Mouse (Mus musculus) gonadal fat pad, adult 2 months (tissue): Measurements from ENCODE around the gene Zfp473. TPM values are rescaled to one million over a fixed set of nuclear protein-coding genes. Genes with fewer than 3 reads are reported as not detected.
"Not testable (repeated sequence)": the region's sequence is repeated elsewhere in the genome, so short reads cannot be mapped to it uniquely, and the experiment has no call there.

Experiments used
- DNase-seq: peaks from one replicate; pipeline ENCODE4 v3.0.0-alpha.2; 2012; ENCODE audit warnings: low read depth
- polyA plus RNA-seq: library from polyadenylated mRNA; depleted of rRNA; stranded (reverse); fragments of >200 nt; gene quantifications from 2 replicates; pipeline ENCODE4 v1.2.3, GENCODE M21; 2012

Gene Zfp473
- polyA plus RNA-seq, 1 experiment: 0.12 TPM

DNA sequence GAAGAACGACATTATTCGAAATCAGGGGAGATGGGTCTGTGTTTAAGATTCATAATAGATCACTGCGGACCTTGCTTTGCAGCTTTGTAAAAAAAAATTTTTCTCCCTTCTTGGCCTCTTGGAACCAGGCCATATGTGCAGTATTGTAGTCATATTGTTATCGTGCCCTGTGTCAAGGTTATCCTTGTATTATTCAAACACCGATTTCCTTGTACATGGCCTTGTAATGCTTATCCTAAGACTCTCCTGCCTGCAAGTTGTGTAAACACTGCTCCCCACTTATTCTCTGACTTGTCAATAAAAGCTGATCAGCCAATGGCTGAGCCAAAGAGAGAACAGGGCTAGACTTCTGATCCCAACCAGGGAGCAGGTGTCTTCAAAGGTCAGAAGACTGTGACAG lies 28.8 kb downstream of the Zfp473 start:
- no peak for DNase-seq

DNA sequence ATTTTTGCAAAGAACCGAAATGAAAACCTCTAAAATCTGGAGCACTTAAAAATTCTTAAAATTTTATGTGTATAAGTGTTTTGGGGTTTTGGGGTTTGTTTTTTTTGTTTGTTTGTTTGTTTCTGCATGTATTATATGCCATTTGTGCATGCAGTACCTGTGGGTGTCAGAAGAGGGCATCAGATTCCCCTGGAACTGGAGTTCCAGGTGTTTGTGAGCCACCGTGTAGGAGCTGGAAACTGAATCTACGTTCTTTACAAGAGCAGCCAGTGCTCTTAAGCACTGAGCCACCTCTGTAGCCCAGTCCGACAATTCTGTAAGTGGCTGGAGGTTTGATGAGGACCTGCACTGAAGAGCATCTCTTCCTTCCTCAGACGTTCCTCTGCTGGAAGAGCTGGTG lies 41.0 kb downstream of the Zfp473 start:
- no peak for DNase-seq

DNA sequence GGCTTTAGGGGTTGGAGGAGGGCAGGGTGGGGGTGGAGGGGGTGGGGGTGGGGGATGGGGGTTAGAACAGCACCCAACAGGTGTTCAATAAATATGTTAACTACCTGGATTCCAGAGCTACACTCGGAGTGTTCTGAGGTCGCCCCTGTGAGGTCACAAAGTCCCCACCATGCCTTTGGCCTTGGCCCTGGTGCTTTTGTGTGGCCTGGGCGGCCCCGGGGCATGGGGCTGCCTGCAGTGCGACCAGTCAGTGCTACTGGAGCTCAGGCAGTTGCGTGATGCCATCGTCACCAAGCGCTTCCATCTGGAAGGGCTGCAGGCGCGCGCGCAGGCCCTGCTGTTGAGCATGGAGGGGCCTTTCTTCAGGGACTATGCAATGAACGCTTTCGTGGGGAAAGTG lies 42.3 kb downstream of the Zfp473 start, which contains the start of gene Izumo2:
Gene Izumo2, plus strand, starts transcription at position 169 of the 400 bp plus-strand sequence.
- DNase-seq: no peak

DNA sequence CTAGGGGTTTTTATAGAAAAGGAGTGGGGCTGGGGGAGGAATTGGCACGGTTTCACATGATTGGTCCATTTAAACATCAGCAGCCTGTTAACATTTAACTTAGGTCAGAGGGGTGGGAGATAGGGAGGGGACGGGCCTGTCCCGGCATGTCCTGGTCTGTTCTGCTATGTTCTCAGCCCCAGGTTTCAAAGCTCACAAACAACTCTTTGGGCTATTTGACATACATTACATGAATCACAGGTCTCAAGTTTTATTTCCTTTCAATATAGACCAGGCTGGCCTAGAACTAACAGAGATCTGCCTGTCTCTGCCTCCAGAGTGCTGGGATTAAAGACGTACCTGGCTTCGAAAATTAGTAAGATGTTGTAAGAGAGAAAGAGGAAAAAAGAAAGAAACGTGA lies 42.8 kb downstream of the Zfp473 start:
- DNase-seq: not testable (repeated sequence)

DNA sequence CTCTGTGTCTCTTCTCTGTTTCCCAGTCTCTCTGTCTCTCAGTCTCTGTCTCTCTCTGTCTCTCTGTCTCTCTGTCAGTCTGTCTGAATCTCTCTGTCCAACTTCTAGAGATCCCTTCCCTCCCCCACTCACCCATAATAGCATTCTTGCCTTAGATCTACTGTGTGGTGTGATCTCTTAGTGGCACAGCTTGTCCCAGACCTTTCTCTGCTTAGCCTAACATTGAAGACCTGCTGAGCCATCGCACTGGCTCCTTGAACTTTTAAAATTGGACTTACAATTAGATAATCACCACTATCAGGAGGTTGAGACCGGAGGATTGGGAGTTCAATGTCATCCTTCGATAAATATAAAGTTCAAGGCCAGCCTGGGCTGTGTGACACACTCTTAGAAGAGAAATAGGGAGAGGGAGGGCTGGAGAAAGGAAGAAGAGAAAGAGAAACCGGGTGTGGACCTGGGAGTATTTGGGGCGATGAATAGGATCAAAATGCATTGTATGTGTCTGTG lies 43.6 kb downstream of the Zfp473 start:
- no peak for DNase-seq

DNA sequence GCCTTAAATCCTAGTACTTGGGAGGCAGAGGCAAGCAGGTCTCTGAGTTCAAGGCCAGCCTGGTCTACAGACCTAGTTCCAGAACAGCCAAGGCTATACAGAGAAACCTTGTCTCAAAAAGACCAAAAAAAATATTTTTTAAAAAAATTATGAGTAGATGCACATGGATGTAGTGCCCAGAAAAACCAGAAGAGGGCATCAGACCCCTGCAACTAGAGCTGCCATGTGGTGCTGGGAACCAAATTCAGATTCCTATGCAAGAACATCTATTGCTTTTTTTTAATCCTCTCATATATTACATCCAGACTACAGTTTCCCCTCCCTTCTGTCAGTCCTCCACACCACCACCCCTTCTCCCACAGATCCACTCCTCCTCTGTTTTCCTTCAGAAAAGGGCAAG lies 44.5 kb downstream of the Zfp473 start:
- DNase-seq: no peak

DNA sequence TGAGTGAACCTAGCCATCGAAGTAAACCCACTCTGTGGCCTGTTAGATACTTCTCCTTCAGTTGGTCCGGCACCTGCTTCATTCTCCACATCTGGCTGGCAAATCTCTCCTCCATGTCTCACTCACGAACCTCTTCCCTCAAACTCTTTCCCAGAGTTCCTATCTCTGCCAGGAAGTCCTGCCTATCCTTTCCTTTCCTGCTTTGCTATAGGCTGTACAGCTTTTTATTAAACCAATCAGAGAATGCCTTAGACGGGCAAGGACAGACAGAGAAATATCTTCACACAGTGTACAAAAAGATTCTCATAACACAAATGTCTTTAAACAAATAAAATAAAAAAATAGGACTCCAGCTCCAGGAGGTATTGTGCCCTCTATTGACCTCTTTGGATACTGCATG lies 45.8 kb downstream of the Zfp473 start:
- DNase-seq: no peak

DNA sequence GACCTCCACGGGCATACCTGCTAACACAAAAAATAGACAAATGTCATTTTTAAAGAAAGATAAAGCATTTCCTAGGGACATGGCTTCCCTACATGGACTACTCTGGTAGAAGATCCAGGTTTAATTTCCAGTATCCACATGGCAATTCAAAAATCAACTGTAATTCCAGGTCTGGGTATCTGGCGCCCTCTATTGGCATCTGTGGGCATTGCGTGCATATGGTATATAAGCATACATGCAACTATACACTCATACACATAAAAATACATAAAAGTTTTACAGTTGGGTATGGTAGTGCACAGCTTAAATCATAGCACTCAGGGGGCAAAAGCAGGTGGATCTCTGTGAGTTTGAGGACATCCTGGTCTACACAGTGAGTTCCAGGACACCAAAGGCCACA lies 46.5 kb downstream of the Zfp473 start:
- DNase-seq: no peak

DNA sequence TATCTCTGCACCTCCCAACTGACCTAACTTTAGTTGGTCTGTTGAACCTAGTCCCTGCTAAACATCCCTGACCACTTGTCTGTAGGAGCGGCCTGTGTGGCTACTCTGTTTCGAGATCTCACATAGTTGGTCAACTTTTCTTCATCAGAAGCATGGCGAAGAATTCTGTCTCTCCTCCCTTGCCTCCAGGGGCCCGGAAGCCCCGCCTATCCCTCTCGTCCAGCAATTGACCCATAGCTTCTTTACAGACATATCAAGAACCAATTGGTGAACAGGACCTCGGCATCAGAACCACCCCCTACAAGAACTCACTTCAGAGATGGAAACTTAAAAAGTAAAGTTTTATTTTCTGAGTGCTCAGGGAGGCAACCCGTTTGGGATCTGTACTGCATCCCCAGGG lies 47.9 kb downstream of the Zfp473 start:
- no peak for DNase-seq

DNA sequence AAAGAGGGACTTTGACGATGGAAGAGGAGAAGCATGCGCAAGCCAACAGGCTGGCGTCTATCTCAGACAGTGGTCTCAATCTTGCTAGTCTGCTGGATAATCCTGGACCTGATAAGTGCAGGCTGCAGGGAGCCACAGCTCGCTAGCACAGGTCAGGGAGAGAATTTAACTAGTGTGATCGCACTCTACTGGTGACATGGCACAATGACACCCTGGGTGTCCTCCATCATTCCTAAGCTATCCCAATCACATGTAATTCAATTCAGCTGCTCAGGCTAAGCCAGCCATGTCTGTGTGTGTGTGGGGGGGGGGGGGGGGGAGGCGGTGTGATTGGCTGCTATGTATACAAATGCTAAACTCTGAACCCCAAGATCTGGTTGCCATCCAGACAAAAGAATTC lies 48.9 kb downstream of the Zfp473 start:
- no peak for DNase-seq

DNA sequence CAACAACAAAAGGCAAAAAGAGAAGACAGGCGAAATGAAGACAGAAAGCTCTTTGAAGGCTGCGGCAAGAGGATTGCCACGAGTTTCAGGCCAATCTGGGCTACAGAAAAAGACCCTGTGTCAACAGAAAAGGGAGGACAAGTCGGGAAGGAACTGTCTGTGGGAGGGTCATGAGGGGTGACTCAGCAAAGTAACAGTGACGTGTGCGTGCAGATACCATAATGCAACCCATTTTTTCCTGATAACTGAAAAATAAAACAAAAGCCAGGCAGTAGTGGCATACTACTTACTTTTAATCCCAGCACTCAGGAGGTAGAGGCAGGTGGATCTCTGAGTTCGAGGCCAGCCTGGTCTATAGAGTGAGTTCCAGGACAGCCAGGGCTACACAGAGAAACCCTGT lies 52.9 kb downstream of the Zfp473 start:
- no peak for DNase-seq

DNA sequence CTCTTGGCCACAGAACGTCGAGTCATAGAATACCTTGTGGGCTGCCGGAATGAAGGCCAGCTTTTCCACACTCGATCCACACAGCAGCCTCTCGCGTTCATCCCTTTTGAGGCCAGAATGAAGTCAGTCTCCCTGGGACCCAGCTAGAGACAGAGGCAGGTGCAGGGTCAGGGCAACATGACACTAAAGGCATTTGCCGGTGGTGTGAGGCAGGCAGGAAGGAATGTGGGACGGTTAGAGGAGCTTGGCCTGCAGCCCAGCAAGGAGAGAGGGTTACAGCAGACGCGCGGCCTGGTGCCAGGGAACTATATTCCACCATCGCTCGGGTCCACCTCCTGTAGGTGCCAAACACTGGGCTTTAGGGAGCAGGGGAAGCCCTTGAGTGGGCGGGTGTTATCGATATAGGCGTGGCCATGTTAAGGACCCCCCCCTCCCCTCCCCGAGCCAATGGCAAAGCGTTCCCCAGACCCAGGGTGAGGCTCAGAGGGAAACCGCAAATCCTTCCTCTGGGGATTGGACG lies 53.6 kb downstream of the Zfp473 start:
- no peak for DNase-seq

DNA sequence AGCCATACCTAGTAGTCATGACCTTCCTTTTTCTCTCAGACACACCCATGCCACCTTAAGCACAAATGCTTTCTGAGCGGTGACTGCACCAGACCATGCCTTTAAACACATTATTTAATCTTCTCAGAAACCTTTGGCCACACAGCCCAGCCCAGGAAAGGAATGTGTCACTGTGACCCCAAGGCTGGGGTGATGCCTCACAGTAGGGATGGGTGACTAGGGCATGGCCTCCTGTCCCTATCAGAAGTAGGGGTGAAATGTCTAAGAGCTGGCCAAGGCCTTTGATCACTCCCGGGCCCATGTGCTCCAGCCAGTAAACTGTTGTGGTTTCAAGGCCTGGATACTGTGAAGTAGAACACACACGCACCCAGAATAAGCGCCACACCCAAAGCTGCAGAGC lies 55.6 kb downstream of the Zfp473 start:
- no peak for DNase-seq

DNA sequence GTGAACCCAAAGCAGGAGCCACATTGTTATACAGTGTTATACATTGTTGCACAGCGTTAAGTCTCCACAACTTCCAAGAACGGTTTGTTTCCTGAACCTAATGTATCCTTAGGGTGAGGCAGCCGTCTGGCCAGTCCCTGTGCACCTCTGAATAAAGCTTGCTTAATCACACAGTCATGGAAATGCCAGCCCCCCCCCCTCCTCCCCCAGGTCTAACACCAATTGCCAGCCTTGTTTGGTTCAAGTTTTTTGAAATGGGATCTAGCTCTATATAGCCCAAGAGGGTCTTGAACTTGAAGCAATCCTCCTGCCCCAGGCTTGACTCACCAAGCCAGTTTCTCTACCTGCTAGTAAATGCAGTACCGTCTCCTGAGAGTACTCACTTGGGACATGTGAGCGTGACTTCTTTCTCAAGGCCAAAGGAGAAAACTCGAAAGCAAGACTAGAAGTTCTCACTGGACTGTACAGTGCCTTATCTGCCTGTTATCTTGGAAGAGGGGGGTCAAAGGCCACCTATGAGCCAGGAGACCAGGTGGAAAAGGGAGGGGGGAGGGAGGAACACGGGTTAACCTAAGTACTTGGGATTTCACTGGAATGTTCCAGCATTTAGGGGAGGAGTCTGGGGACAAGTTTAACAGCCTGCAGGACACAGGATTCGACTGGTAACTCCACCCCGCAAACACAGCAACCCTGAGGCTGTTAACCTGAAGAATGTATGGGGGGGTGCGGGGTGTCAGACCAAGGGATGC lies 57.2 kb downstream of the Zfp473 start:
- DNase-seq: no peak

DNA sequence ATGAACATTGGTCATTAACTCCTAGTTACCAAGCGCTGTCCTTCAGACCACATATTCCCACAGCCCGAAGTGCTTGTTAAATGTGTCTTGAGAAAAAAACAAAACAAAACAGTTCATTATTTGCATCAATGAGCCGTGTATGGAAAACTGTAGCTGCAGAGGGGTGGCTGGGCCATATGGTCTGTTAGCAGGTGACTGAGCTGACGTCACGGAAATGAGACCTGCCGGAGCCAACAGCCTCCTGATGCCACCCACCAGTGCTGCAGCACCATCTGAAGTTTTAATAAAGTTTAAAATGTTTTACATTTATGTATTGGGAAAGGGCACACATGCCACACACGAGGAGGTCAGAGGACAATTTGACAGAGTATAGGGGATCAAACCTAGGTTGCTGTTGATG lies 61.5 kb downstream of the Zfp473 start:
- no peak for DNase-seq

DNA sequence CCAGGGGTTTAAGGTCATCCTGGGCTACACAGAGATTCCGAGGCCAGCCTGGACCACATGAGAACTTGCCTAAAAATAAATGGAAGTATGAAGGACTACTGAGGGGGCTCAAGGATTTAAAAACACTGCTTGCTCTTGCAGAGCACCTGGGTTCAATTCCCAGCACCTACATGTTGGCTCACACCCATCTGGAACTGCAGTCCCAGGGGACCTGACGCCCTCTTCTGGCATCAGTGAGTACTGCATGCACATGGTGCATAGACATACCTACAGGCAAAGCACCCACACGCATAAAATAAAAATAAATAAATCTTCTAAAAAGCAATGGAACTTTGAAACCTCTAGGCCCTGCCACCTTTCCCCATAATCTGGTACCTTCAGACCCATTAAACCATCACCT lies 62.0 kb downstream of the Zfp473 start:
- no peak for DNase-seq

DNA sequence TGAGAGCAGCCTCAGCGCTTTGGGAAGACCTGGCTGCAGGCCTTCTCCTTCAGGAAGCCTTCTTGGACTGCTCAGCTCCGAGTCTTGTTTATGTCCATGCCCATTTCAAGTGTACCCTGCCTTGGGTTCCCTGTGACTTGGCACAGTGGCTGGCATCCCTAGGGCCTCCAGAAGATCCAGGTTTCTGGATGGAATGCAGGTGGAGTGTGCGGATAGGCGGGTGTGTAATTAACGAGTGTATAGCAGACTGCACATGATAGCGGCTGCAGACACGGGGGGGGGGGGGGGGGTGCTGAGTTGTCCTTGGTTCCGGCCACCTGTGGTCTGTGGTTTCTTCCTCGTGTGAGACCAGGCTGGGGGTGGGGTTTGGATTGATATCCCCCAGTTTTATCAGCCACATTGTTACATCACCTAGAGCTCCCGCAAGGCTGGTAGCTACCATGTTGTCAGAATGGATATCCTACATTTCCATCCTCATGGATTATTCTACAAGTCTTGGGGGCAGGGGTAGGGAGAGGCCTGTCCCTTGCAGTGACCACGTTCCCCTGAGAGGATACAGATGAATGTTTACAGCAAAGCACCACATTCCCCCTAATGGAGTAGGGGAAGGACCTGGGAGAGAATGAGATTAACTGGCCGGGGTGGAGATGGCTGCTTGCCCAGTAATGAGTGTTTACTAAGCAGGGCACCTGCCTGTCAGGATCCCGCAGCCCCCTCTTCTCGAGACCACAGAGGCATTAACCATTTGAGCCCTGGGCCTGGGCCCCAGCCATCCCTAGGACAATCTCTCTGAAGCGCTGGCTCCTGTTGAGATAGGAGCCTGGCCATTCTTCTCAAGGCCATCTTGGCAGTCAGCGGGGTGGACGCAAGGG lies 65.1 kb downstream of the Zfp473 start:
- DNase-seq: no peak

DNA sequence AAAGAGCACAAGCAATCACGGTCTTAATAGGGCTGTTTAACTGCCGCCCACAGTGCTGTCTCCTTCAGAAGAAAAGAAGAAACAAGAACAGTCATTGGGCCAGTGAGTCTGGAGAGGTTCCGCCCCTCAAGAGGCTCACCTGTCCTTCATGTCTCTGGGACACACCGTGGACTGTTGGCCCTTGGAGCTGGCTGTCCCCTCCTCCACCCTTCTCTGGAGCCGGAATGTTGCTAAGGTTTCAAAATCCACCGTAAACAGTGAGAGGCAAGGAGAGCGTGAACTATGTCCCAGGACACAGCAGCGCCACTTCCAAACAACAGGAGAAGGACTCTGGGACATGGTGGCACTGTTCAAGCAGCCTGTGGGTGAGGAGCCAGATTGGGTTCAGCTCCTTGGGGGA lies 67.2 kb downstream of the Zfp473 start:
- DNase-seq: no peak
